11 mouse cellular contexts compared by ENCODE assay signal in genomic region chr11:115906116-115906515, GRCm38 (mm10). TPM values are rescaled to one million over a fixed set of nuclear protein-coding genes. Genes with fewer than 3 reads are reported as not detected.
A peak's percentile ranks its signal among the peaks of the same experiment; 100 is the strongest.
DNase-seq lines count a peak whose midpoint lies in the region; ATAC-seq and TF ChIP-seq lines count a peak whose summit lies in the region.
"Had no signal": no experiment of that assay in that cellular context is flagged by ENCODE, and none has a peak within 500 bp of the region (broad histone marks: within the 10 kb centered on the region; RNA-seq: fewer than 3 reads in every experiment).

No protein-coding gene starts in this region.

- H3K9me3 ChIP-seq in hindbrain, postnatal 0 days (ENCODE audit: low read length): no peaks in the 10 kb centered on the region
- H3K9me3 ChIP-seq in hindbrain, embryonic 11.5 days (ENCODE audit: control insufficient read depth, low read length): no peaks in the 10 kb centered on the region
- no peaks in the 10 kb centered on the region for H3K9me3 ChIP-seq in embryonic facial prominence, embryonic 10.5 days

- H3K4me1 ChIP-seq in hindbrain, postnatal 0 days (ENCODE audit: insufficient read depth, low read length): no peaks in the 10 kb centered on the region
- no peaks in the 10 kb centered on the region for H3K4me1 ChIP-seq in hindbrain, embryonic 11.5 days (replicated peaks; ENCODE audit: control insufficient read depth, insufficient read depth, low read length)
- peaks cover 47% of the 10 kb centered on the region for H3K4me1 ChIP-seq in embryonic facial prominence, embryonic 10.5 days

- no peak for TF ChIP-seq CTCF in hindbrain, postnatal 0 days (IDR thresholded peaks at IDR 0.05; ENCODE audit: low read depth)

- no peak overlapping the region for H3K4me2 ChIP-seq in hindbrain, postnatal 0 days (ENCODE audit: low read depth, low read length)
- no peak overlapping the region for H3K4me2 ChIP-seq in hindbrain, embryonic 11.5 days (replicated peaks; ENCODE audit: low read depth, low read length)

- H3K36me3 ChIP-seq in hindbrain, postnatal 0 days (ENCODE audit: insufficient read depth, low read length): 0 out of 2 replicates have a peak, but pooled peaks cover 5% of the 10 kb centered on the region
- H3K36me3 ChIP-seq in hindbrain, embryonic 11.5 days (ENCODE audit: control insufficient read depth, insufficient read depth, low read length): no peaks in the 10 kb centered on the region
- H3K36me3 ChIP-seq in embryonic facial prominence, embryonic 10.5 days (replicated peaks): peaks cover 31% of the 10 kb centered on the region; the same call in 1 of the 2 replicates

- no peaks in the 10 kb centered on the region for H3K27me3 ChIP-seq in hindbrain, postnatal 0 days (ENCODE audit: insufficient read depth, low read length)
- H3K27me3 ChIP-seq in hindbrain, embryonic 11.5 days (ENCODE audit: control insufficient read depth, insufficient read depth, low read length): no peaks in the 10 kb centered on the region
- H3K27me3 ChIP-seq in embryonic facial prominence, embryonic 10.5 days (replicated peaks; ENCODE audit: low read depth, poor library complexity, severe bottlenecking): no peaks in the 10 kb centered on the region

- no peak overlapping the region for H3K27ac ChIP-seq in hindbrain, postnatal 0 days
- H3K27ac ChIP-seq in hindbrain, embryonic 11.5 days (ENCODE audit: low read depth, low read length): no peak overlapping the region
- H3K27ac ChIP-seq in embryonic facial prominence, embryonic 10.5 days (replicated peaks): 0 out of 2 replicates have a peak overlapping the region, but pooled peaks have one; percentile 57

- 0 out of 2 replicates have a peak overlapping the region, but pooled peaks have one; percentile 9 for H3K9ac ChIP-seq in hindbrain, postnatal 0 days (replicated peaks; ENCODE audit: low read length)
- H3K9ac ChIP-seq in hindbrain, embryonic 11.5 days (ENCODE audit: low read depth, low read length): no peak overlapping the region

- DNase-seq in hindbrain, postnatal 0 days (ENCODE audit: low spot score): no peak
- DNase-seq in hindbrain, embryonic 11.5 days (ENCODE audit: low spot score): no peak
- DNase-seq in adrenal gland, postnatal 10 days: peak; percentile 38
- no peak for DNase-seq in embryonic facial prominence, embryonic 10.5 days (ENCODE audit: low spot score)
- peak; percentile 64 to 65 for DNase-seq in kidney, postnatal 36 days
- no peak for DNase-seq in cerebellum, adult 11 months
- DNase-seq in cerebellum, postnatal 25 days: no peak
- no peak for DNase-seq in B cell, adult 2 months

- WGBS in hindbrain, postnatal 0 days: 77% methylated on average over 3 of the region's 3 CpGs
- WGBS in hindbrain, embryonic 11.5 days: 82% methylated on average over 3 of the region's 3 CpGs
- 84% methylated on average over 3 of the region's 3 CpGs for WGBS in embryonic facial prominence, embryonic 10.5 days

- H3K4me3 ChIP-seq in hindbrain, postnatal 0 days (ENCODE audit: low read length): no peak overlapping the region
- H3K4me3 ChIP-seq in hindbrain, embryonic 11.5 days (ENCODE audit: low read depth, low read length): no peak overlapping the region
- no peak overlapping the region for H3K4me3 ChIP-seq in embryonic facial prominence, embryonic 10.5 days

- ATAC-seq in hindbrain, postnatal 0 days: no peak
- ATAC-seq in hindbrain, embryonic 11.5 days (ENCODE audit: low FRiP score): no peak
- ATAC-seq: intestine, postnatal 0 days had no signal

RNA-seq across cellular contexts. Expression of gene Smim6, which starts 5.7 kb away (rescaled TPM):
- total RNA-seq in hindbrain, postnatal 0 days (2014; rRNA removed): not detected in 2 replicates
- polyA plus RNA-seq in hindbrain, postnatal 0 days (2015; fragmentation: Nextera tagmentation; extraction: Ambion mirVana): 0.35 and 0.43 TPM in 2 replicates
- 0.40 and 0.65 TPM in 2 replicates for polyA plus RNA-seq in hindbrain, embryonic 11.5 days (2014; fragmentation: Nextera tagmentation; extraction: Ambion mirVana)
- total RNA-seq in adrenal gland, postnatal 10 days (2021): under 1 TPM in 1 of 2 experiments, not detected in 1; 0.30 TPM
- polyA plus RNA-seq in embryonic facial prominence, embryonic 10.5 days (2016; fragmentation: Nextera tagmentation; extraction: Ambion mirVana): 1.1 and 1.6 TPM in 2 replicates
- total RNA-seq: left cerebral cortex, postnatal 25 days had no signal
- polyA plus RNA-seq: cortical plate, adult 2 months had no signal

RNA-seq across cellular contexts. Expression of gene Smim5, which starts 6.3 kb away (rescaled TPM):
- total RNA-seq in hindbrain, postnatal 0 days (2014; rRNA removed): 2.0 and 2.5 TPM in 2 replicates
- 2.7 and 3.7 TPM in 2 replicates for polyA plus RNA-seq in hindbrain, postnatal 0 days (2015; fragmentation: Nextera tagmentation; extraction: Ambion mirVana)
- polyA plus RNA-seq in hindbrain, embryonic 11.5 days (2014; fragmentation: Nextera tagmentation; extraction: Ambion mirVana): 3.4 and 3.8 TPM in 2 replicates
- total RNA-seq in adrenal gland, postnatal 10 days (2021): 1 to 10 TPM; 1.5 to 2.6 TPM
- polyA plus RNA-seq in embryonic facial prominence, embryonic 10.5 days (2016; fragmentation: Nextera tagmentation; extraction: Ambion mirVana): 1.5 and 1.8 TPM in 2 replicates

RNA-seq across cellular contexts. Expression of gene Sap30bp, which starts 27.0 kb away (rescaled TPM):
- total RNA-seq in hindbrain, postnatal 0 days (2014; rRNA removed): 46.4 and 52.8 TPM in 2 replicates
- 39.2 and 42.8 TPM in 2 replicates for polyA plus RNA-seq in hindbrain, postnatal 0 days (2015; fragmentation: Nextera tagmentation; extraction: Ambion mirVana)
- 55.8 and 57.1 TPM in 2 replicates for polyA plus RNA-seq in hindbrain, embryonic 11.5 days (2014; fragmentation: Nextera tagmentation; extraction: Ambion mirVana)
- 10 to 100 TPM; 38.0 to 38.1 TPM for total RNA-seq in adrenal gland, postnatal 10 days (2021)
- 48.4 and 50.8 TPM in 2 replicates for polyA plus RNA-seq in embryonic facial prominence, embryonic 10.5 days (2016; fragmentation: Nextera tagmentation; extraction: Ambion mirVana)

RNA-seq across cellular contexts. Expression of gene Recql5, which starts 27.2 kb away (rescaled TPM):
- 11.4 and 14.3 TPM in 2 replicates for total RNA-seq in hindbrain, postnatal 0 days (2014; rRNA removed)
- polyA plus RNA-seq in hindbrain, postnatal 0 days (2015; fragmentation: Nextera tagmentation; extraction: Ambion mirVana): 7.9 and 9.9 TPM in 2 replicates
- 16.0 and 19.9 TPM in 2 replicates for polyA plus RNA-seq in hindbrain, embryonic 11.5 days (2014; fragmentation: Nextera tagmentation; extraction: Ambion mirVana)
- 10 to 100 TPM; 17.8 to 24.5 TPM for total RNA-seq in adrenal gland, postnatal 10 days (2021)
- polyA plus RNA-seq in embryonic facial prominence, embryonic 10.5 days (2016; fragmentation: Nextera tagmentation; extraction: Ambion mirVana): 27.9 and 30.7 TPM in 2 replicates

RNA-seq across cellular contexts. Expression of gene Myo15b, which starts 47.9 kb away (rescaled TPM):
- total RNA-seq in hindbrain, postnatal 0 days (2014; rRNA removed): 0.29 and 0.63 TPM in 2 replicates
- 0.20 and 0.45 TPM in 2 replicates for polyA plus RNA-seq in hindbrain, postnatal 0 days (2015; fragmentation: Nextera tagmentation; extraction: Ambion mirVana)
- 0.09 TPM in 1 of 2 replicates, not detected in the other for polyA plus RNA-seq in hindbrain, embryonic 11.5 days (2014; fragmentation: Nextera tagmentation; extraction: Ambion mirVana)
- 1 to 10 TPM in 1 of 2 experiments, under 1 TPM in 1; 0.91 to 1.2 TPM for total RNA-seq in adrenal gland, postnatal 10 days (2021)
- polyA plus RNA-seq in embryonic facial prominence, embryonic 10.5 days (2016; fragmentation: Nextera tagmentation; extraction: Ambion mirVana): 0.07 and 0.16 TPM in 2 replicates

Comparison
In these comparisons a context has a peak if more than half of its experiments do, and no peak if none do; other contexts are left out.
1. DNase-seq: peak in adrenal gland, postnatal 10 days (single experiment) and kidney, postnatal 36 days (2 of 2); none in hindbrain, postnatal 0 days (single experiment), hindbrain, embryonic 11.5 days (single experiment), embryonic facial prominence, embryonic 10.5 days (single experiment), cerebellum, adult 11 months (single experiment), cerebellum, postnatal 25 days (0 of 2) and B cell, adult 2 months (0 of 2).